Comparison of ENCODE assay signal across 11 mouse cellular contexts in genomic region chr6:72210823-72211222, GRCm38 (mm10). TPM values are rescaled to one million over a fixed set of nuclear protein-coding genes. Genes with fewer than 3 reads are reported as not detected.
DNase-seq lines count a peak whose midpoint lies in the region; ATAC-seq lines count a peak whose summit lies in the region.
"Had no signal": no experiment of that assay in that cellular context is flagged by ENCODE, and none has a peak within 500 bp of the region (broad histone marks: within the 10 kb centered on the region; RNA-seq: fewer than 3 reads in every experiment).

No protein-coding gene starts in this region.

- H3K27ac ChIP-seq in hindbrain, embryonic 16.5 days (ENCODE audit: low read depth, low read length): no peak overlapping the region
- no peak overlapping the region for H3K27ac ChIP-seq in hindbrain, embryonic 11.5 days (ENCODE audit: low read depth, low read length)
- H3K27ac ChIP-seq in heart, embryonic 13.5 days (replicated peaks): peak overlapping the region; percentile 37; the same call in 1 of the 2 replicates
- H3K27ac ChIP-seq: limb, embryonic 12.5 days; midbrain, embryonic 12.5 days had no signal

- H3K4me2 ChIP-seq in hindbrain, embryonic 16.5 days (ENCODE audit: low read length): no peak overlapping the region
- no peak overlapping the region for H3K4me2 ChIP-seq in hindbrain, embryonic 11.5 days (replicated peaks; ENCODE audit: low read depth, low read length)
- no peak overlapping the region for H3K4me2 ChIP-seq in heart, embryonic 13.5 days
- H3K4me2 ChIP-seq: limb, embryonic 12.5 days; midbrain, embryonic 12.5 days had no signal

- no peaks in the 10 kb centered on the region for H3K36me3 ChIP-seq in hindbrain, embryonic 16.5 days (ENCODE audit: control insufficient read depth, insufficient read depth, low read length)
- no peaks in the 10 kb centered on the region for H3K36me3 ChIP-seq in hindbrain, embryonic 11.5 days (ENCODE audit: control insufficient read depth, insufficient read depth, low read length)
- peaks cover 29% of the 10 kb centered on the region for H3K36me3 ChIP-seq in heart, embryonic 13.5 days
- H3K36me3 ChIP-seq: midbrain, embryonic 12.5 days had no signal

- intact Hi-C loops in gastrocnemius, postnatal 14 days (cut with DNase I; ENCODE audit: low total_unique reads): no loop called here
- intact Hi-C loops in left cerebral cortex, postnatal 25 days (cut with DNase I): no loop called here

- H3K4me3 ChIP-seq in hindbrain, embryonic 16.5 days (ENCODE audit: low read length): no peak overlapping the region
- no peak overlapping the region for H3K4me3 ChIP-seq in hindbrain, embryonic 11.5 days (ENCODE audit: low read depth, low read length)
- no peak overlapping the region for H3K4me3 ChIP-seq in heart, embryonic 13.5 days
- H3K4me3 ChIP-seq: limb, embryonic 12.5 days; midbrain, embryonic 12.5 days had no signal

- no peaks in the 10 kb centered on the region for H3K27me3 ChIP-seq in hindbrain, embryonic 16.5 days (replicated peaks; ENCODE audit: control insufficient read depth, insufficient read depth, low read length)
- H3K27me3 ChIP-seq in hindbrain, embryonic 11.5 days (ENCODE audit: control insufficient read depth, insufficient read depth, low read length): peaks cover 5% of the 10 kb centered on the region
- peaks cover 8% of the 10 kb centered on the region; the same call in 1 of the 2 replicates for H3K27me3 ChIP-seq in heart, embryonic 13.5 days (replicated peaks)
- H3K27me3 ChIP-seq: limb, embryonic 12.5 days had no signal

- H3K4me1 ChIP-seq in hindbrain, embryonic 16.5 days (ENCODE audit: control insufficient read depth, insufficient read depth, low read depth, low read length): peaks cover 8% of the 10 kb centered on the region
- peaks cover 13% of the 10 kb centered on the region for H3K4me1 ChIP-seq in hindbrain, embryonic 11.5 days (replicated peaks; ENCODE audit: control insufficient read depth, insufficient read depth, low read length)
- H3K4me1 ChIP-seq in heart, embryonic 13.5 days: peaks cover 62% of the 10 kb centered on the region

- WGBS in hindbrain, embryonic 16.5 days: 62% methylated on average over 7 of the region's 7 CpGs
- WGBS in hindbrain, embryonic 11.5 days: 85% methylated on average over 7 of the region's 7 CpGs
- WGBS in heart, embryonic 13.5 days: 66% methylated on average over 7 of the region's 7 CpGs

- ATAC-seq in hindbrain, embryonic 16.5 days: peak; percentile 13; the same call in 1 of the 2 replicates
- no peak for ATAC-seq in hindbrain, embryonic 11.5 days (ENCODE audit: low FRiP score)
- no peak for ATAC-seq in heart, embryonic 13.5 days (ENCODE audit: extremely low read depth, insufficient number of reproducible peaks, low FRiP score, low TSS enrichment)

- H3K9me3 ChIP-seq in hindbrain, embryonic 16.5 days (ENCODE audit: control insufficient read depth, low read length): no peaks in the 10 kb centered on the region
- no peaks in the 10 kb centered on the region for H3K9me3 ChIP-seq in hindbrain, embryonic 11.5 days (ENCODE audit: control insufficient read depth, low read length)
- H3K9me3 ChIP-seq in heart, embryonic 13.5 days: no peaks in the 10 kb centered on the region
- H3K9me3 ChIP-seq: limb, embryonic 12.5 days; midbrain, embryonic 12.5 days had no signal

- no peak for DNase-seq in hindbrain, embryonic 11.5 days (ENCODE audit: low spot score)
- DNase-seq in gastrocnemius, postnatal 14 days: peak; percentile 49
- DNase-seq in lung, postnatal 10 days: peak; percentile 72
- no peak for DNase-seq in left cerebral cortex, postnatal 25 days (ENCODE audit: low spot score in 2 of 2)
- DNase-seq in spleen, postnatal 36 days (ENCODE audit: low spot score in 2 of 2): no peak
- DNase-seq: right cerebral cortex, postnatal 14 days had no signal

- H3K9ac ChIP-seq in hindbrain, embryonic 16.5 days (ENCODE audit: low read depth, low read length): no peak overlapping the region
- H3K9ac ChIP-seq in hindbrain, embryonic 11.5 days (ENCODE audit: low read depth, low read length): no peak overlapping the region
- H3K9ac ChIP-seq in heart, embryonic 13.5 days: no peak overlapping the region
- H3K9ac ChIP-seq: limb, embryonic 12.5 days; midbrain, embryonic 12.5 days had no signal

RNA-seq across cellular contexts. Expression of gene Atoh8, which starts 24.6 kb away (rescaled TPM):
- 3.9 and 4.7 TPM in 2 replicates for polyA plus RNA-seq in hindbrain, embryonic 16.5 days (2015; fragmentation: Nextera tagmentation; extraction: Ambion mirVana)
- polyA plus RNA-seq in hindbrain, embryonic 11.5 days (2014; fragmentation: Nextera tagmentation; extraction: Ambion mirVana): 9.2 and 9.6 TPM in 2 replicates
- 1 to 10 TPM; 5.3 to 7.1 TPM for total RNA-seq in gastrocnemius, postnatal 14 days (2021)
- polyA plus RNA-seq in heart, embryonic 13.5 days (2015; fragmentation: Nextera tagmentation; extraction: Ambion mirVana): 13.3 and 13.7 TPM in 2 replicates
- total RNA-seq in left cerebral cortex, postnatal 25 days (2021): 1 to 10 TPM; 1.4 to 1.8 TPM
- total RNA-seq: neutrophil, adult 5-6 weeks had no signal

Comparison
In these comparisons a context has a peak if more than half of its experiments do, and no peak if none do; other contexts are left out.
1. DNase-seq: peak in gastrocnemius, postnatal 14 days (single experiment) and lung, postnatal 10 days (single experiment); none in hindbrain, embryonic 11.5 days (single experiment), left cerebral cortex, postnatal 25 days (0 of 2) and spleen, postnatal 36 days (0 of 2).